Mouse (Mus musculus): ENCODE measurements around the gene Polm.

DNA sequence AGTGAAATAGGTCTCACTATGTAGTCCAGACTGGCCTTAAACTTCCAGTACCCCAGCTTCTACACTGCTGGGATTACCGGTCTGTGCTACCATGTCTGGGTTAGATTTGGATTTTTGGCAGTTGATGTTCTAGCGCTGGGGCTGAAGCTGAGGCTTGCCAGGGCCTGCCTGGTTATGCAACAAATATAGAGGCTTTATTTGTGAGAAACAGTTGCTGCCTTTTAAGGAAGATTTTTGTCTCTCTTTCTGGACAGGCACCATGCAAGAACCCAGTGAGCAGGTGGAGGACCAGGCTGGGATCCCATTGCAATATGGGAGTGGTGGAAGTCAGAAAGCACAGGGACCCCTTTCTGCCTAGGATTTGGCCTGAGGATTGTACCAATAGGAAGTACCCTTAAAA lies 3.9 kb upstream of the Polm start:
- TF ChIP-seq CTCF (IDR thresholded peaks at IDR 0.05; ENCODE audit: control insufficient read depth, insufficient read depth, insufficient read length) (no peak), USF1 (IDR thresholded peaks at IDR 0.05; ENCODE audit: low read depth) (no peak)

All from C2C12 (cell line).